19 mouse cellular contexts compared by ENCODE assay signal in genomic region chr2:126755664-126756063, GRCm38 (mm10).
"Had no signal": no experiment of that assay in that cellular context is flagged by ENCODE, and none has a peak within 500 bp of the region (broad histone marks: within the 10 kb centered on the region; RNA-seq: fewer than 3 reads in every experiment).

No protein-coding gene starts in this region.

- H3K4me3 ChIP-seq: liver, embryonic 13.5 days; liver, embryonic 15.5 days; lung, embryonic 15.5 days; midbrain, embryonic 10.5 days; midbrain, embryonic 12.5 days; myocyte; neural tube, embryonic 13.5 days; neural tube, embryonic 15.5 days had no signal

- H3K27me3 ChIP-seq: liver, embryonic 13.5 days; liver, embryonic 15.5 days; lung, embryonic 15.5 days; midbrain, embryonic 12.5 days; neural tube, embryonic 13.5 days; neural tube, embryonic 15.5 days had no signal

- ATAC-seq: liver, postnatal 0 days; midbrain, embryonic 16.5 days had no signal

- DNase-seq: liver, embryonic 13.5 days; liver, postnatal 0 days; midbrain, embryonic 14.5 days; retina, postnatal 1 day; right cerebral cortex, adult 18-20 months; right cerebral cortex, postnatal 25 days; right cerebral cortex, postnatal 4 days; spleen, adult 18-20 months; thymus, adult 18-20 months; thymus, postnatal 14 days; thymus, postnatal 36 days had no signal

- H3K4me2 ChIP-seq: liver, embryonic 13.5 days; liver, embryonic 15.5 days; lung, embryonic 15.5 days; midbrain, embryonic 12.5 days; neural tube, embryonic 13.5 days; neural tube, embryonic 15.5 days had no signal

- H3K27ac ChIP-seq: liver, embryonic 13.5 days; liver, embryonic 15.5 days; lung, embryonic 15.5 days; midbrain, embryonic 10.5 days; midbrain, embryonic 12.5 days; neural tube, embryonic 13.5 days; neural tube, embryonic 15.5 days had no signal

- H3K9ac ChIP-seq: liver, embryonic 13.5 days; liver, embryonic 15.5 days; liver, postnatal 0 days; lung, embryonic 15.5 days; midbrain, embryonic 12.5 days; neural tube, embryonic 13.5 days; neural tube, embryonic 15.5 days had no signal

- H3K4me1 ChIP-seq: liver, embryonic 13.5 days; liver, embryonic 15.5 days; lung, embryonic 15.5 days; midbrain, embryonic 10.5 days; midbrain, embryonic 12.5 days; neural tube, embryonic 13.5 days; neural tube, embryonic 15.5 days had no signal

- H3K9me3 ChIP-seq: liver, embryonic 13.5 days; liver, embryonic 15.5 days; lung, embryonic 15.5 days; midbrain, embryonic 10.5 days; midbrain, embryonic 12.5 days; neural tube, embryonic 13.5 days; neural tube, embryonic 15.5 days had no signal
